Mouse (Mus musculus): ENCODE measurements at regions not wholly inside any gene's neighbourhood (a gene's known extent, or its start where the extent isn't known, plus 50 kb on each side); places are given as distances from the start of the nearest gene placed in this dataset.

DNA sequence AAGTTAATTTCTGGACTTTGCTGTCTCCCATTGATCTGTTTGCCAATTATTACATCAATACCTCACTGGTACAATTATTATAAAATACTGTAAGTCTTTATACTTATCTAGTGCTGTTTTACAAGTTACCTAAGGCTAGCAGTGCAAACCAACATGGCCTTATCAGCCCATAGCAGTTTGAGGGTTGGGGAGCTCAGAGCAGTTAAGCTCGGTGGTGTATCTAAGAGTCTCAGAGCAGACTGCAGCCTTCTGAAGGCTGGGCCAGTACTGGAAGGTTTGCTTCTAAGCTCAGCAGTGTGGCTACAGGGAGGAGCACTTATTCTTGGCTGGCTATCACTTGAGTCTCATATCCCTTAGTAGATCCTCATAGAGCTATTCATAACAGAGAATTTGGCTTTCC, 212.4 kb upstream of the Klf3 start (continued):
- peak; percentile 95 to 98 for TF ChIP-seq EP300 (IDR thresholded peaks at IDR 0.05; ENCODE audit: low read depth in 1 of 2, low read length in 2 of 2)
- TF ChIP-seq E2F4 (IDR thresholded peaks at IDR 0.05; ENCODE audit: borderline replicate concordance, low read depth, low read length): no peak
- TF ChIP-seq TBP (IDR thresholded peaks at IDR 0.05; ENCODE audit: low read depth, low read length): peak; percentile 92
- no peak; the same call in 1 of the 2 replicates for TF ChIP-seq MAFK (IDR thresholded peaks at IDR 0.05; ENCODE audit: borderline replicate concordance, low read depth, low read length)
- TF ChIP-seq RCOR1 (IDR thresholded peaks at IDR 0.05; ENCODE audit: low read depth, low read length): peak; percentile 64

- DNase-seq (ENCODE audit: low read depth, low spot score): no peak
- Histone ChIP-seq H3K27me3 (ENCODE audit: control insufficient read depth in 1 of 2, insufficient read depth in 2 of 2, low read length in 2 of 2) (no peaks in the 10 kb centered on the region), H3K4me3 (ENCODE audit: control insufficient read depth in 1 of 2, insufficient read depth in 1 of 2, low read depth in 2 of 2, low read length in 2 of 2) (peak overlapping the region in 1 of 2 experiments; percentile 17; a peak in 1 of 4 replicates), H3K9me3 (replicated peaks; ENCODE audit: insufficient read depth, low read length) (no peaks in the 10 kb centered on the region), H3K4me1 (ENCODE audit: control insufficient read depth in 1 of 2, insufficient read depth in 2 of 2, low read length in 2 of 2) (peaks cover 32 to 38% of the 10 kb centered on the region in 2 experiments), H3K36me3 (ENCODE audit: control insufficient read depth in 1 of 2, insufficient read depth in 2 of 2, low read length in 2 of 2) (peaks cover 0 to 50% of the 10 kb centered on the region in 2 experiments; a peak in 2 of 4 replicates), H3K79me2 (ENCODE audit: control insufficient read depth, insufficient read depth, low read length, poor library complexity) (no peaks in the 10 kb centered on the region), H3K27ac (ENCODE audit: control insufficient read depth, low read depth, low read length) (peak overlapping the region; percentile 94), H3K9ac (ENCODE audit: control insufficient read depth, low read depth, low read length, poor library complexity, severe bottlenecking) (no peak overlapping the region; the same call in 1 of the 2 replicates)
- peak; percentile 61 to 62 for TF ChIP-seq EP300 (IDR thresholded peaks at IDR 0.05; ENCODE audit: low read depth in 1 of 2, low read length in 2 of 2)
- peak; percentile 70 for TF ChIP-seq GATA1 (IDR thresholded peaks at IDR 0.05; ENCODE audit: low read depth, low read length)
- TF ChIP-seq TCF12 (IDR thresholded peaks at IDR 0.05; ENCODE audit: low read depth, low read length): peak; percentile 31
- no peak for TF ChIP-seq MAZ (IDR thresholded peaks at IDR 0.05; ENCODE audit: low read depth, low read length)
These were observed 211.4 kb upstream of the Klf3 start for GRCm38 (mm10) chr5:64591792-64592191.

DNA sequence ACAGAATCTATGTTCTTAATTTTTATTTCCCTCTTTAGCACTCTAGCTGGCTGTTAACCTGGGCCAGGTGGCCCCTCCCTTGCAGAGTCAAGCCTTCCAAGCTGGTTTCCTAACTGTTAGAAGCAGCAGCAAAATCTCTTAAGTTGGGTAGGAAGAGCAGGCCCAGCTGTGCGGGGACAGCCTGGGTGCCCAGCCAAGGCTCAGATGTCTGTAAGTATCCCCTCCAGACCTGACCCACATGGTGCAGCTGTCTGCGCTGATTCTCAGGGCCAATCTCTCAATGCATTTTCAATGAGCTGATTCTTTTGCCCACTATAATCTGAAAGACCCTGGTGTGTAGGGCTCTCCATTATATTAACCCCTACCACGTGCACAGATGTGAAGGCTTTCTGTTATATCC, 208.0 kb upstream of the Klf3 start:
- H3K79me2 ChIP-seq (ENCODE audit: control insufficient read depth, insufficient read depth, low read length, poor library complexity): no peaks in the 10 kb centered on the region; the same call in 1 of the 2 replicates
- TF ChIP-seq HCFC1 (IDR thresholded peaks at IDR 0.05; ENCODE audit: low read depth, low read length) (no peak), CTCF (IDR thresholded peaks at IDR 0.05 in 2 of 3, conservative IDR thresholded peaks at IDR 0.05 in 1 of 3; ENCODE audit: control insufficient read depth in 1 of 3, insufficient read depth in 1 of 3, low read depth in 2 of 3, low read length in 3 of 3, poor library complexity in 1 of 3, severe bottlenecking in 1 of 3) (no peak), USF2 (IDR thresholded peaks at IDR 0.05; ENCODE audit: borderline replicate concordance in 1 of 2, insufficient read depth in 1 of 2, low read depth in 1 of 2, low read length in 2 of 2) (no peak), E2F4 (IDR thresholded peaks at IDR 0.05; ENCODE audit: borderline replicate concordance, low read depth, low read length) (no peak), GABPA (IDR thresholded peaks at IDR 0.05; ENCODE audit: low read depth, low read length) (no peak), MEF2A (IDR thresholded peaks at IDR 0.05; ENCODE audit: extremely low read depth, insufficient replicate concordance, low read depth, low read length, poor library complexity, severe bottlenecking) (no peak), RCOR1 (IDR thresholded peaks at IDR 0.05; ENCODE audit: low read depth, low read length) (no peak), USF1 (IDR thresholded peaks at IDR 0.05; ENCODE audit: low read depth, low read length) (no peak), ZMIZ1 (IDR thresholded peaks at IDR 0.05; ENCODE audit: low read depth, low read length) (no peak), CHD1 (IDR thresholded peaks at IDR 0.05; ENCODE audit: low read depth, low read length) (no peak), NELFE (IDR thresholded peaks at IDR 0.05; ENCODE audit: low read depth, low read length) (no peak), MAFK (IDR thresholded peaks at IDR 0.05; ENCODE audit: borderline replicate concordance, low read depth, low read length) (no peak)
- H3K9me3 ChIP-seq (replicated peaks; ENCODE audit: insufficient read depth, low read length): no peaks in the 10 kb centered on the region
- peaks cover 0 to 34% of the 10 kb centered on the region in 2 experiments; a peak in 2 of 4 replicates for H3K36me3 ChIP-seq (ENCODE audit: control insufficient read depth in 1 of 2, insufficient read depth in 2 of 2, low read length in 2 of 2)
- H3K9ac ChIP-seq (ENCODE audit: control insufficient read depth, low read depth, low read length, poor library complexity, severe bottlenecking): no peak overlapping the region
- peaks cover 18 to 24% of the 10 kb centered on the region in 2 experiments for H3K4me1 ChIP-seq (ENCODE audit: control insufficient read depth in 1 of 2, insufficient read depth in 2 of 2, low read length in 2 of 2)
- H3K27me3 ChIP-seq (ENCODE audit: control insufficient read depth in 1 of 2, insufficient read depth in 2 of 2, low read length in 2 of 2): no peaks in the 10 kb centered on the region
- no peak overlapping the region for H3K27ac ChIP-seq (ENCODE audit: control insufficient read depth, low read depth, low read length)
- no peak for DNase-seq (ENCODE audit: low read depth, low spot score)
- no peak overlapping the region for H3K4me3 ChIP-seq (ENCODE audit: control insufficient read depth in 1 of 2, insufficient read depth in 1 of 2, low read depth in 2 of 2, low read length in 2 of 2)

Data from MEL (cell line).